ENCODE assay signal across 19 mouse cellular contexts in genomic region chr12:18387821-18388220, GRCm38 (mm10).
DNase-seq lines count a peak whose midpoint lies in the region; ATAC-seq and TF ChIP-seq lines count a peak whose summit lies in the region.
"Had no signal": no experiment of that assay in that cellular context is flagged by ENCODE, and none has a peak within 500 bp of the region (broad histone marks: within the 10 kb centered on the region; RNA-seq: fewer than 3 reads in every experiment).

No protein-coding gene starts in this region.

- H3K9ac ChIP-seq in heart, embryonic 11.5 days (ENCODE audit: low read depth, low read length) = no peak overlapping the region
- no peak overlapping the region for H3K9ac ChIP-seq in liver, embryonic 12.5 days
- no peak overlapping the region for H3K9ac ChIP-seq in liver, postnatal 0 days (replicated peaks)
- H3K9ac ChIP-seq: forebrain, embryonic 13.5 days; forebrain, postnatal 0 days; heart, embryonic 15.5 days; hindbrain, embryonic 15.5 days had no signal

- H3K4me2 ChIP-seq in heart, embryonic 11.5 days = no peak overlapping the region
- H3K4me2 ChIP-seq in liver, embryonic 12.5 days = peak overlapping the region; percentile 24
- H3K4me2 ChIP-seq in liver, postnatal 0 days (ENCODE audit: low read depth, low read length) = no peak overlapping the region
- H3K4me2 ChIP-seq: forebrain, embryonic 13.5 days; heart, embryonic 15.5 days; hindbrain, embryonic 15.5 days had no signal

- 0 out of 2 replicates have a peak overlapping the region, but pooled peaks have one; percentile 8 for H3K4me3 ChIP-seq in heart, embryonic 11.5 days (ENCODE audit: low read depth, low read length)
- H3K4me3 ChIP-seq in liver, embryonic 12.5 days = no peak overlapping the region
- no peak overlapping the region for H3K4me3 ChIP-seq in liver, postnatal 0 days (ENCODE audit: low read depth, low read length)
- H3K4me3 ChIP-seq: forebrain, embryonic 13.5 days; heart, embryonic 15.5 days; hindbrain, embryonic 15.5 days had no signal

- no peaks in the 10 kb centered on the region for H3K36me3 ChIP-seq in heart, embryonic 11.5 days (ENCODE audit: control insufficient read depth, insufficient read depth, low read length)
- H3K36me3 ChIP-seq in liver, embryonic 12.5 days = no peaks in the 10 kb centered on the region
- H3K36me3 ChIP-seq in liver, postnatal 0 days (replicated peaks; ENCODE audit: insufficient read depth, low read length) = no peaks in the 10 kb centered on the region
- H3K36me3 ChIP-seq: G1E; heart, embryonic 15.5 days; hindbrain, embryonic 15.5 days had no signal

- peaks cover 6% of the 10 kb centered on the region; the same call in 1 of the 2 replicates for H3K27me3 ChIP-seq in heart, embryonic 11.5 days (ENCODE audit: control insufficient read depth, insufficient read depth, low read length)
- H3K27me3 ChIP-seq in liver, embryonic 12.5 days (replicated peaks) = peaks cover 10% of the 10 kb centered on the region; the same call in 1 of the 2 replicates
- H3K27me3 ChIP-seq in liver, postnatal 0 days (ENCODE audit: insufficient read depth, low read length) = no peaks in the 10 kb centered on the region
- H3K27me3 ChIP-seq: forebrain, embryonic 13.5 days; heart, embryonic 15.5 days; hindbrain, embryonic 15.5 days had no signal

- intact Hi-C loops in heart, postnatal 14 days (cut with DNase I) = no loop called here

- no peak for TF ChIP-seq CTCF in liver, postnatal 0 days (IDR thresholded peaks at IDR 0.05; ENCODE audit: low read depth)

- DNase-seq in heart, postnatal 14 days = no peak
- no peak for DNase-seq in liver, postnatal 0 days
- peak; percentile 61 for DNase-seq in R1 (ENCODE audit: low read depth, low spot score)
- no peak for DNase-seq in left cerebral cortex, adult 8-10 months (ENCODE audit: low spot score in 2 of 2)
- DNase-seq: adrenal gland, postnatal 14 days; cerebellum, adult 11-12 months; cerebellum, adult 9-10 months; cerebellum, postnatal 36 days; forebrain, postnatal 0 days; gastrocnemius, postnatal 14 days; heart, postnatal 36 days had no signal

- H3K27ac ChIP-seq in heart, embryonic 11.5 days (ENCODE audit: low read depth, low read length) = no peak overlapping the region
- H3K27ac ChIP-seq in liver, embryonic 12.5 days = no peak overlapping the region
- no peak overlapping the region for H3K27ac ChIP-seq in liver, postnatal 0 days (ENCODE audit: low read depth)
- H3K27ac ChIP-seq: forebrain, embryonic 13.5 days; heart, embryonic 15.5 days; hindbrain, embryonic 15.5 days had no signal

- peaks cover 25% of the 10 kb centered on the region for H3K9me3 ChIP-seq in heart, embryonic 11.5 days (replicated peaks; ENCODE audit: control insufficient read depth, low read length)
- H3K9me3 ChIP-seq in liver, embryonic 12.5 days (replicated peaks) = peaks cover 27% of the 10 kb centered on the region
- peaks cover 9% of the 10 kb centered on the region for H3K9me3 ChIP-seq in liver, postnatal 0 days (ENCODE audit: low read length)

- no peak for ATAC-seq in heart, embryonic 11.5 days (replicated peaks; ENCODE audit: insufficient number of reproducible peaks, low FRiP score, low TSS enrichment)
- ATAC-seq in liver, embryonic 12.5 days = no peak
- ATAC-seq in liver, postnatal 0 days = no peak
- ATAC-seq in monocyte, adult 5-6 weeks (replicated peaks; ENCODE audit: insufficient number of reproducible peaks, low FRiP score, low TSS enrichment, poor library complexity, severe bottlenecking) = no peak
- ATAC-seq: activated CD4-positive, CD25-positive, alpha-beta regulatory T cell, adult 4 months; forebrain, embryonic 13.5 days; forebrain, postnatal 0 days had no signal

- WGBS in heart, embryonic 11.5 days (ENCODE audit: insufficient replicate concordance) = 15% methylated on average over 28 of the region's 28 CpGs
- WGBS in liver, embryonic 12.5 days (ENCODE audit: insufficient replicate concordance) = 17% methylated on average over 28 of the region's 28 CpGs
- 35% methylated on average over 28 of the region's 28 CpGs for WGBS in liver, postnatal 0 days (ENCODE audit: insufficient replicate concordance)

- no peak for TF ChIP-seq EP300 in liver, postnatal 0 days (IDR thresholded peaks at IDR 0.05; ENCODE audit: low read depth)

- H3K4me1 ChIP-seq in heart, embryonic 11.5 days (ENCODE audit: control insufficient read depth, insufficient read depth, low read length) = no peaks in the 10 kb centered on the region
- no peaks in the 10 kb centered on the region for H3K4me1 ChIP-seq in liver, embryonic 12.5 days
- H3K4me1 ChIP-seq in liver, postnatal 0 days (ENCODE audit: insufficient read depth) = no peaks in the 10 kb centered on the region
- H3K4me1 ChIP-seq: forebrain, embryonic 13.5 days; heart, embryonic 15.5 days; hindbrain, embryonic 15.5 days had no signal
